Mouse (Mus musculus) layer of hippocampus, postnatal 25 days (tissue): Measurements from ENCODE around the gene Cdh24. TPM values are rescaled to one million over a fixed set of nuclear protein-coding genes. Genes with fewer than 3 reads are reported as not detected.
"Not testable (repeated sequence)": the region's sequence is repeated elsewhere in the genome, so short reads cannot be mapped to it uniquely, and the experiment has no call there.

Source experiments
- DNase-seq, 2 experiments: peaks; one replicate each; pipeline ENCODE4 v3.0.0; 2022; ENCODE audit warnings: mixed read lengths in 2 of 2, low spot score in 1 of 2; ENCODE audit errors: extremely low spot score in 1 of 2
- total RNA-seq, 2 experiments: library from RNA; stranded (reverse); gene quantifications; 2 replicates each; pipeline ENCODE4 v1.2.3; 2021

Cdh24 gene
- total RNA-seq, 2 experiments from 2014 or later, result 17.5 to 22.7 TPM

DNA sequence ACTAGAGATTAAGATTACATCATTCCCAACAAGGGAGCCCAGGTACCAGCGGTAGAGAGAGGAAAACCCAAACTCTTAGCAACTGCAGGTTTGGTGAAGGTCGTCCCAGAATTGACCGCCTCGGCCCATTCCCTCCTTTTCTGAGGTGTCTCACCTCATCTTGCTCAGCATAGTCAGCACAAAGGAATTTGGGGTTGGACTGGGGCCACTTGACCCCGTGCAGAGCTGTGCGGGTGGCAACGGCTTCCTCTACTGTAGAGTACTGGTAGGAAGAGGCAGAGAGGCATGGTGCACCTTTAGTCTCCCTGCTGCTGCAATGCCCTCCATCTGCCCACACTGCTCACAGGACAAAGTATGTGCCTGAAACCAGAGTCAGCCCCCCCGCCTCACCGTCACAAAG is 3.1 kb upstream of the Cdh24 start:
- no peak for DNase-seq

GRCm38 (mm10) chr14:54643011-54643410 is 1.8 kb upstream of the Cdh24 start:
- no peak for DNase-seq

DNA sequence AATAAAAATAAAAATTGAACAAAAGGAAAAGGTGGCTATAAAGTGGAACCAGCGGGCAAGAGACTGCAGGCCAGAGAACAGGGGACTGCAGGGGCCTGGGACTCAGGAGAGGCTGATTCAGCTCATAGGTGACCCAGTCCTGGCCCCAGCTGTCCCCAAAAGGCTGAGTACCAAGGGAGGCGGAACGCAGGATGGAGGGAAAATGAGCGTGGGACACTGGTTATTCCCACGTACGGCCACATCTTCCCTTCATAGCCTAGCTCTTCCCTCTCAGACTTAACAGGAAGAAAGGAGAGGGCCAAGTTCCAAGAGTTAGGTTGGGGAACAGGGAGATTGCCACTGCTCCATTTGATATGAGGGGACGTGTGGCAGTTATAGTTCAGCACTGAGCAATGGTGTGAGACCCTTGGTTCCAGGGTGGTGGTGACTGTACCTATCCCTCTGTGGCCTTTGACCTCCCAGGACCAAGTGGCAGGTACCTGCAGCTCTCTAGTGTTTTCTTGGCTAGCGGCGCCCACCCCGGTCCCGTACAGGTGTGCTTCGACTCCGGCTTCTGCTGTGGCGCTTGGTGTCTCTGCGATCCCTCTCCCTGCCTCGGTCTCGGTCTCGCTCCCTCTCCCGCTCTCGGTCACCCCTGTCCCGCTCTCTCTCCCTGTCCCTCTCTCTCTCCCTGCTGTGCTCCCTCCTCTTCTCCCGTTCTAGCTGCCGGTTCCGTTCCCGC is 1.2 kb upstream of the Cdh24 start:
- no peak for DNase-seq

- DNase-seq, result no peak
These were observed 239 bp downstream of the Cdh24 start, which contains the start of gene Gm17606 for GRCm38 (mm10) chr14:54640946-54641304. Gm17606 (plus strand) TSS chr14:54640952.

- DNase-seq, result no peak
These were observed 1.0 kb downstream of the Cdh24 start for GRCm38 (mm10) chr14:54640121-54640520.

GRCm38 (mm10) chr14:54638210-54638609 is 3.0 kb downstream of the Cdh24 start:
- no peak for DNase-seq

GRCm38 (mm10) chr14:54636954-54637353 is 4.2 kb downstream of the Cdh24 start:
- DNase-seq, result peak in 1 of 2 experiments; percentile 71

DNA sequence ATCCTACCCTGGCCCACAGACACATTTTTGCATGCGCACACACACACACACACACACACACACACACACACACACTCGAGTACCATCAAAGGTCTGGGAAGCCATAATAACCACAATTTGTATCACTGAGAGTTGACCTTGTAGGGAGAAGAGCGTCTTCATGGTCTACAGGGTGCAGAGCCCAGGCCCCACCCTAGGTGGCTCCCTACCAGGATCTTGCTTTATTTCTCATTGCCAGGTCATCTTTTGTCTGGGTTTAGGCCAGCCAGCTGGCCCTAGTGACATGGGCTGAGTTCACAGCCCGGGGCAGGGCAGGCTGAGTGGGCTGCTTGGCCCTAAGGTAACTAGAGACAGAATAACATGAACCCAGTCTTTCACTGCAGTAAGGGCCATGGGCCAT is 7.0 kb downstream of the Cdh24 start:
- no peak for DNase-seq

DNA sequence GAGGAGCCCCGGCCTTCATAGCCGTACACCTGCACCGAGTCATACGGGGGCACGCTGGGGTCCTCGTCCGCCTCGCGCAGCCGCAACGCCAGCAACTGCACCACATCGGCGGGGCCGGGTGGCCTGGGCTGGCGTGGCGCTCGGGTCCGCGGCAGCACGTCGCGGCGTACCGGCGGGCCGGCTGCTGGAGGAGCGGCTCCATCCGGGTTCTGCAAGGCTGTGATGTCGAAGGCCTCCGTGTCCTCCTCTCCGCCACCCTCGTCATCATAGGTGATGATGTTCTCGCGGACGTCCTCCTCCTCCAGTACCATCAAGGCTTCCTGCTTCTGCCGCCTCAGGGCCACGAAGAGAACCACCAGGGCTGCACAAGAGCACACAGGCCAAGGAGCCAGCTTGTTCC is 8.9 kb downstream of the Cdh24 start:
- DNase-seq, result no peak

GRCm38 (mm10) chr14:54631240-54631599 is 9.9 kb downstream of the Cdh24 start:
- DNase-seq, result no peak

- no peak for DNase-seq
These were observed 10.5 kb downstream of the Cdh24 start for GRCm38 (mm10) chr14:54630583-54631239.

DNA sequence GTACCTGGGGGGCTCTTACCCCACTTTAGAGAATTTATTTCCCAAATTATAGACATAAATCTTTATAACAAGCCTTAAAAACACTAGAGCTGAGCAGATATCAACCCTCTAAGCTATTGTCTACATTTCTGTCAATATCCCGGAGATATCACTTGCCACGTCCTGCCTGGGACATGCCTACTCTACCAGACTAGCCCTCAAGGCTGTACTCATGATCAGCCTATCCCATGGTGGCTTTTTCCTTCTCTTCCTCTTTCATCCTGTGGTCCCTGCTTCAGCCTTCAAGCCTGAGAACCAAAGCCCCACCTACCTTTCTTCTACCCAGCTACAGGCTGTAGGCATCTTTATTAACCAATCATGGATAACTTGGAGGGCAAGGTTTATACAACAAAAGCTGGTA is 11.4 kb downstream of the Cdh24 start:
- no peak for DNase-seq

- no peak for DNase-seq
These were observed 13.1 kb downstream of the Cdh24 start for GRCm38 (mm10) chr14:54628103-54628502.

DNA sequence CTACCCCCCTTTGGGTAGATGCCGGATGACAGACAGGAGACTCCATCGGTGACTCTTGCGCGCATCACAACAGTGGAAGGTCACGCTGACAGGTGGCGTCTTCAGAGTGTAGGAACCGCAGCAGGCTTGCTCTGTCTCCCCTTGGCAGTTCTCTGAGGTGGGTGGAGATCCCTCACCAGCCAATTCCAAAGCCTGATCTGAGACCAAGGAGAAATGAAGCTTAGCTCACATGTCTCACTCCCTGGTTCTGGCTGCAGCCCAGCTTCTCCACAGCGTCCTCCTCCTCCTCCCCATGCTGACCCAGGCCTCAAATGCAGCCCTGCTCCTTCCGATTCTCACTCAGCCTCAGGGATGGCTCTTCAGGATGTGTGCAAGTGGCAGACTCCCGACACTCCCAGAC is 16.2 kb downstream of the Cdh24 start:
- no peak for DNase-seq

DNA sequence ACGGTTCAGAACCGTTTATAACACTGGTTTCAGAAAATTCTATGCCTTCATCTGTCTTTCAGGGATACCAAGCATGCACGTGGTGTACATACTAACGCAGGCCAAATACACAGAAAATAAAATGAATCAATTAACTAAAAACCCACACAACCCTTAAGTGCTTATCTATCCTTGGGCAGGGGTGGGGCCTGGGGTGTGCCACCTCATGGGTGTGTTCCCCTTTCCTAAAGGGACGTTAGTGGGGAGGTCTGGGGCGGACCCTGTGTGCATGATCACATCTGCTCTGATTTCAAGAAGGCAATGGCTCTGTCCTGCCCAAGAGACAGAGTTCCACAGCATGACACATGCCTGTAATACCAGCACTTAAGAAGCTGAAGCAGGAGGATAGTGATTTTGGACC is 17.8 kb downstream of the Cdh24 start:
- no peak for DNase-seq

DNA sequence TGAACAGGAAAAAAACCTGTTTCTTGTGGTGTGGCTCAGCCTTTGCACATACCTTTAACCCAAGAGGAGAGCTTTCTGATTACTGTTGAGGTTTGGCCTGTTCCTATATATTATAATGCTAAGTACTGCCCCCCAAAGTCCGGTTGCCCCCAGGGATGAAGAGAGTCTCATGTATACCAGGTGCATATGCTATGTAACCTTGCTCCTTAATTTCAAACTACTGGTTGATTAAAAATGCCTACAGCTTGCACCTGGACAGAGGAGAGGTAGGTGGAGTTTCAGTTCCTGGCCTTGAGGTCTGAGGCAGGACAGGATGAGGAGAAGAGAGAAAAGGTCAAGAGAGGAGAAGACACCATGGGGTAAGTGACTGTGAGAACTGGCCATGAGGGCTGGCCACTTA is 20.0 kb downstream of the Cdh24 start, which contains the start of gene Psmb11:
Gene Psmb11, plus strand, starts transcription at position 301 of the 400 bp plus-strand sequence.
- DNase-seq, result no peak

DNA sequence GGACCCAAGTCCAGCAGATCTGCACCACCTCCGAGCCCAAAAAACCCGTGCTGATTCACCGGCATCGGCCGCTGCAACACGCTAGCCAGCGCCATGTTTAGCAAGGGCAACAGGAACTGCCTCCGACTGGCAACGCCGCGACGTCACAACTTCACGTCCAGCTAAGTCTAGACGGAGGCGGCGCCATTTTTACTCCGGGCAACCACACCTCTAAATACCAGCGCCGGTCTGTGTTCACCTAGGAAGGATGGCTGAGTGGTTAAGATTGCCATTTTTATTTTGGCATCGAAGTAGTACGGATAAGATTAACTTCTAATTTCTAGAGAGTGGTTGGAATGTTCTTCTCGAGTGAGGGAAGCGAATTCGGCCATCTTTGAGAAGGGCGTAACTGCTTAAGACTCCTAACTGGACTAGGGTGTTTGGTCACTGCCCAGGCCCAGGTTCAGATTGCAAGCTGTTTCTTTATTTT is 23.2 kb downstream of the Cdh24 start, which contains the start of gene Psmb5:
Gene Psmb5, minus strand, starts transcription at position 126 of the 469 bp plus-strand sequence.
- peak; percentile 83 to 88 for DNase-seq

DNA sequence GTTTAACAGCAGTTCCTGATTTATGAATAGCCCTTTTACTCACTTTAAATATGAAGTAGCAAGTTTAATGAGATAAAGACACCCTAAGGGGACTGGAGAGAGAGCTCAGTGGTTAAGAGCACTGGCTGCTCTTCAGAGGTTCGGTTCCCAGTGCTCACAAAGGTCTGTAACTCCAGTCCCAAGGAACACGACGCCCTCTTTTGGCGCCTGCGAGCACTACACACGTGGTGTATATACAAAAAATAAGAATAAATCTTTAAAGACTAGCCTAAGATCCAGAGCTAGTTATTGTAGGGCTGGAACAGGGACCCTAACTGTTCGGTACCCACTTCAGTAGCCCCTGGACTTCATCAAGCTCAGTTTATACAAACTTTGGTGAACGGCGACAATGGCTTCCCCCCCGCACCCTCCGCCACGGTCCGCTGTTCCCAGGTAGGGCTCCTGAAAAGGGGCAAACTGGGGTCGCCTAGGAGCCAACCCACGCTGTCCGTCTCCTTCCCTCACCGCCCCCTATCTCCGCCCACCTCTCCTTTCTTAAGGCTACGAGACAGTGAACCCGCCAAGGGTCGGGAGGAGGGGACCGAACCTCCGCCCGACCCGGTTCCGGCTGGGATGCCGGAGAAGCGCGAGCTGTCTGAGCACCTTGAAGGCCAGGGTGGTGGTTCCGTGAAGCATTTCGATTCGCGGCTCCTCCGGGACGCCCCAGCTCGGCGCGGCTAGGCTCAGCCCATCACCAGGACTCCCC is 23.8 kb downstream of the Cdh24 start:
- DNase-seq, result no peak

DNA sequence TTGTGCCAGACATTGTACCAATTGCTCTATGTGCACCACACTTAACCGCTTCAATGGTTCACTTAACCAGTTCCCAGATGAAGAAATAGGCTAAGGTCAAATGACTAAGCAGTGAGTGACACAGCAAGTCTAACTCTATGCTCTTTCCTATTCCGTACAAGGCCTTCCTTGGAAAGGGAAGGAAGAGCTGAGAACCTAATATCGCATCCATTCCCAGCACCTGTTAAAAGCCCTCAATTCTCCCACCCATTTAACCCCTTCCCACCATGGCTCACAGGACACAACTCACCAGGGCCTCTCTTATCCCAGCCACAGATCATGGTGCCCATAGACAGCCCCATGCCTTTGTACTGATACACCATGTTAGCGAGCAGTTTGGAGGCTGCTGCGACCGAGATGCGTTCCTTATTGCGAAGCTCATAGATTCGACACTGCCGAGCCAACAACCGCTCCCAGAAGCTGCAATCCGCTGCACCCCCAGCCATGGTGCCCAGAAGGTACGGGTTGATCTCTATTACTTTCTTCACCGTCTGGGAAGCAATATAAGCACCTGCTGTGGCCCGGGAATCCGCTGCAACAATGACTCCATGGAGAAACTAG is 24.8 kb downstream of the Cdh24 start:
- DNase-seq, result no peak

GRCm38 (mm10) chr14:54614130-54614529 is 27.0 kb downstream of the Cdh24 start:
- not testable (repeated sequence) for DNase-seq

DNA sequence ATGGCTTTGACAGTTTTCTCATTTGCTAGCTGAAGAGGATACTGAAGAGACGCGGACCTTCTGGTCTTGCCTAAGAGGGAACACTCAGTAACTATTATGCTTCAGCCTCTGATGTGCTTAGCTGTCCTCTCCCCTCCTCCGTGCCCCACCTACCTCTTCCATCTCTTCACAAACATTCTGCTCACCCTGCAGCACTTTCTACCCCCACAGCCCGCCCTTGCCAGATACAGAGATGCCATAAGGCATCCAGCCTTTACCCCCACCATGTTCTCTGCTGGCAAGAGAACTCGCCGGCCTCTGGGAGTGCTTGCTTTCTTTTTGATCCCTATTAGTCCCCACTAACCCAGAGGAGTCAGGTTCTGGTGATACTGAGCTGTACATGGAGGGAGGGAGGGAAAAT is 30.5 kb downstream of the Cdh24 start:
- no peak for DNase-seq
